Mouse (Mus musculus): Measurements from ENCODE around the gene Cacna2d2. TPM values are rescaled to one million over a fixed set of nuclear protein-coding genes. Genes with fewer than 3 reads are reported as not detected.

Cacna2d2 gene
- polyA plus RNA-seq, 1 experiment: not detected

DNA sequence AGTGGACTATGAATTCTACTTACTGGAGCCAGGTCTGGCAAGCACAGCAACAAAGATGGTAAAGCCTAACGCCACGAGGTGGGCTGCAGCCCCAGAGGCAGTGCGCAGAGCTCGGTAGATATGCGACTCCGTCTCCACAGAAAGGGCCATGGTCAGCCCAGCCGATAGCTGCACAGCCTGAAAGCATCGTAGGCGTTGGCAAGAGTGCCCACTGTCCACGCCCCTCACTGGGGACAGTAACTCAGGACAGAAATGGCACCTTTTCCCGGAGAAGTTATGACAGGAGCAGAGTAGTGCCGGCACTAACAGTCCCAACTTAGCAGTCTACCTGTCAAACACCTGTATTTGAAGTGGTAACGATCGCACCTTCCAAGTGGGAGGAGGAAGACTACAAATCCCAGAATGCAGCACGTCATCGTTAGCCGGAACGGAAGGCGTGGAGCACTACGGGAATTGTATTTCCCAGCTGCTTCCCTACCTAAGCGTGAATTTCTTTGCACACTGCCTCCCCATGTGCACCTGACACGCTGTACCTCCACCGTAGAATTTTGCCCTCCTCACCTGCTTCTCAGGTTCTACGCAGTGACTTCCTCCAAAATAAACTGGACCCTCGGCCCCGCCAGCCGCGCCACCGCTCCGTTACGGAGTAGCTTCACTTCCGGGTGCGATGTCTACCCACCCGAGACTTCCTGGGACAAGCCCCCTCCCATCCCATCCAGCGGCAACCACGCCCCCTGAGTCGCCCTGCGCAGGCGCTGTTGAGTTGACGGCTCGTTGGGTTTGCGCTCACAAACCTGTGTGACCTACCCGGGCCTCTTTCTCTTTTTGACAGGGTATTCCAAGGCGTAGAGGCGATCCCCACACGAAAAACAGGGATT, 142.3 kb downstream of the Cacna2d2 start, which contains the start of the genes Cyb561d2 and Nprl2:
Gene Cyb561d2, minus strand, starts transcription at position 720 of the 878 bp plus-strand sequence.
Gene Nprl2, plus strand, starts transcription at position 753 of the 878 bp plus-strand sequence.
- Histone ChIP-seq H3K27me3 (ENCODE audit: control insufficient read depth) (no peaks in the 10 kb centered on the region), H3K4me1 (ENCODE audit: control insufficient read depth) (peaks cover 72% of the 10 kb centered on the region), H3K4me3 (replicated peaks) (peak within 1 kb of the TSS; percentile 84), H3K9me3 (ENCODE audit: control insufficient read depth, low read length) (peaks cover 2% of the 10 kb centered on the region; the same call in 1 of the 2 replicates), H3K36me3 (ENCODE audit: control insufficient read depth) (peaks cover 54% of the 10 kb centered on the region)
- TF ChIP-seq TAL1 (IDR thresholded peaks at IDR 0.05; ENCODE audit: low read length): no peak
- no peak for TF ChIP-seq GATA1 (IDR thresholded peaks at IDR 0.05; ENCODE audit: low read length)

DNA sequence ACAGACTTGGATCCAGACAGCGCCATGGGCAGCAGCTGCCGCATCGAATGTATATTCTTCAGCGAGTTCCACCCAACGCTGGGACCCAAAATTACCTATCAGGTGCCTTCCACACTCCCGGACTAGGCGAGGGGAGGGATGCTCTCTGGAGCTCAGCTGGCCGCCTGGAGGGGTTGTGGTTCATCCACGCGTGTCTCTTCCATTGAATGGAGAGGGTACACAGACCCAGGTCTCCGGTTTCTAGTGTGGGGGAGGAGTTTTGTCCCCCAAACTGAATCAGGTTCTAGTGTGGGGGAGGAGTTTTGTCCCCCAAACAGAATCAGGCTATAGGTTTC, 142.9 kb downstream of the Cacna2d2 start:
- peaks cover 2% of the 10 kb centered on the region; the same call in 1 of the 2 replicates for H3K9me3 ChIP-seq (ENCODE audit: control insufficient read depth, low read length)
- H3K4me1 ChIP-seq (ENCODE audit: control insufficient read depth): peaks cover 72% of the 10 kb centered on the region
- H3K27me3 ChIP-seq (ENCODE audit: control insufficient read depth): no peaks in the 10 kb centered on the region
- TF ChIP-seq TAL1 (IDR thresholded peaks at IDR 0.05; ENCODE audit: low read length): no peak
- TF ChIP-seq GATA1 (IDR thresholded peaks at IDR 0.05; ENCODE audit: low read length): no peak
- peaks cover 47% of the 10 kb centered on the region for H3K36me3 ChIP-seq (ENCODE audit: control insufficient read depth)
- H3K4me3 ChIP-seq (replicated peaks): peak overlapping the region; percentile 84

DNA sequence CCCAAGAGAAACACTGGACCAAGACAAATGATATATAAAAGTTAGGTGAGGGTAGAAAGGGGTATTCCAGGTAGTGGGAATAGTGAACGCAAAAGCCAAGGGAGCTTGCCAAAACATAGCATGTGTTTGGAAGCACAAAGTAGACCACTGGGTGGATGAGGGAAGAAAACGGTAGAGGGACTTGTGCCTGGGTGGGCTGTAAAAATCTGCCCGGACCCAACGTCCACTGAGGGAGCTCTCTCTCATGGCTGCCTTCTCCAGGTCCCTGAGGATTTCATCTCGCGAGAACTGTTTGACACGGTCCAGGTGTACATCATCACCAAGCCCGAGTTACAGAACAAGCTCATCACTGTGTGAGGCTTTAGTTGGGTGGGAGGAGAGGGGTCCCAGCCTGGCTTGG, 143.3 kb downstream of the Cacna2d2 start:
- peaks cover 43% of the 10 kb centered on the region for H3K36me3 ChIP-seq (ENCODE audit: control insufficient read depth)
- H3K27me3 ChIP-seq (ENCODE audit: control insufficient read depth): no peaks in the 10 kb centered on the region
- TF ChIP-seq GATA1 (IDR thresholded peaks at IDR 0.05; ENCODE audit: low read length): no peak
- no peak for TF ChIP-seq TAL1 (IDR thresholded peaks at IDR 0.05; ENCODE audit: low read length)
- H3K4me3 ChIP-seq (replicated peaks): peak overlapping the region; percentile 84
- peaks cover 2% of the 10 kb centered on the region; the same call in 1 of the 2 replicates for H3K9me3 ChIP-seq (ENCODE audit: control insufficient read depth, low read length)
- peaks cover 72% of the 10 kb centered on the region for H3K4me1 ChIP-seq (ENCODE audit: control insufficient read depth)

DNA sequence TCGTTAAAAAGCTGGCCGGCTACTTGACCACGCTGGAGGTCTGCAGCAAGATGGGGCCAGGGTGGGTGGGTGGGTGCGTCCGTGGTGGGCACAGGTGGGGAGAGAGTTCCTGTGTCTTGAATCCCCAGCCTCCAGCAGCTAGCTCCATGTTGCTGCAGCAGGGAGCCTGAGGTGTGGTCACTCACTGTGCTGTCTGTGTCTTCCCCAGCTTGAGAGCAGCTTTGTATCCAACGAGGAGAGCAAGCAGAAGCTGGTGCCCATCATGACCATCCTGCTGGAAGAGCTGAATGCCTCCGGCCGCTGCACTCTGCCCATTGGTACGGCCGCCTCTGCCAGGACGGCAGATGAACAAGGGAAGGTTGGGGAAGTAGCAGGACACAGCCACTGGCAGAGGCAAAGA, 143.9 kb downstream of the Cacna2d2 start:
- H3K9me3 ChIP-seq (ENCODE audit: control insufficient read depth, low read length): peaks cover 2% of the 10 kb centered on the region; the same call in 1 of the 2 replicates
- H3K27me3 ChIP-seq (ENCODE audit: control insufficient read depth): no peaks in the 10 kb centered on the region; the same call in 1 of the 2 replicates
- H3K36me3 ChIP-seq (ENCODE audit: control insufficient read depth): peaks cover 38% of the 10 kb centered on the region
- TF ChIP-seq GATA1 (IDR thresholded peaks at IDR 0.05; ENCODE audit: low read length) (no peak), TAL1 (IDR thresholded peaks at IDR 0.05; ENCODE audit: low read length) (no peak)
- H3K4me1 ChIP-seq (ENCODE audit: control insufficient read depth): peaks cover 71% of the 10 kb centered on the region
- H3K4me3 ChIP-seq (replicated peaks): no peak overlapping the region

GRCm38 (mm10) chr9:107544196-107544700, 144.8 kb downstream of the Cacna2d2 start:
- no peak overlapping the region for H3K4me3 ChIP-seq (replicated peaks)
- H3K4me1 ChIP-seq (ENCODE audit: control insufficient read depth): peaks cover 68% of the 10 kb centered on the region
- H3K9me3 ChIP-seq (ENCODE audit: control insufficient read depth, low read length): peaks cover 2% of the 10 kb centered on the region; the same call in 1 of the 2 replicates
- H3K36me3 ChIP-seq (ENCODE audit: control insufficient read depth): peaks cover 28% of the 10 kb centered on the region
- peaks cover 7% of the 10 kb centered on the region for H3K27me3 ChIP-seq (ENCODE audit: control insufficient read depth)
- TF ChIP-seq GATA1 (IDR thresholded peaks at IDR 0.05; ENCODE audit: low read length) (no peak), TAL1 (IDR thresholded peaks at IDR 0.05; ENCODE audit: low read length) (no peak)

DNA sequence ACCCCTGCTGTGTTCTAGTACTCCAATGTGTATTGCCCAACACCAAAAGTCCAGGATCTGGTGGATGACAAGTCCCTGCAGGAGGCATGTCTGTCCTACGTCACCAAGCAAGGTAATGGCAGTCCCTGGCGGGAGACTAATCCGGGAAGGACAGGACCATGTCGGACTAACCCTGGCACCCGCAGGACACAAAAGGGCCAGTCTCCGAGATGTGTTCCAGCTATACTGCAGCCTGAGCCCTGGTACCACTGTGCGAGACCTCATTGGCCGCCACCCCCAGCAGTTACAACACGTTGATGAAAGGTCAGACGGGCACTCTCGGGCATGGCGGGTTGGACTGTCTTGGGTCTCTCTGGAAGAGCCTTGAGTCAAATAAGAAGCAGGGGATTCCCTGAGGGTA, 145.3 kb downstream of the Cacna2d2 start:
- peaks cover 12% of the 10 kb centered on the region for H3K27me3 ChIP-seq (ENCODE audit: control insufficient read depth)
- no peak for TF ChIP-seq TAL1 (IDR thresholded peaks at IDR 0.05; ENCODE audit: low read length)
- no peak for TF ChIP-seq GATA1 (IDR thresholded peaks at IDR 0.05; ENCODE audit: low read length)
- H3K36me3 ChIP-seq (ENCODE audit: control insufficient read depth): peaks cover 23% of the 10 kb centered on the region
- H3K9me3 ChIP-seq (ENCODE audit: control insufficient read depth, low read length): peaks cover 2% of the 10 kb centered on the region; the same call in 1 of the 2 replicates
- no peak overlapping the region for H3K4me3 ChIP-seq (replicated peaks)
- H3K4me1 ChIP-seq (ENCODE audit: control insufficient read depth): peaks cover 67% of the 10 kb centered on the region

DNA sequence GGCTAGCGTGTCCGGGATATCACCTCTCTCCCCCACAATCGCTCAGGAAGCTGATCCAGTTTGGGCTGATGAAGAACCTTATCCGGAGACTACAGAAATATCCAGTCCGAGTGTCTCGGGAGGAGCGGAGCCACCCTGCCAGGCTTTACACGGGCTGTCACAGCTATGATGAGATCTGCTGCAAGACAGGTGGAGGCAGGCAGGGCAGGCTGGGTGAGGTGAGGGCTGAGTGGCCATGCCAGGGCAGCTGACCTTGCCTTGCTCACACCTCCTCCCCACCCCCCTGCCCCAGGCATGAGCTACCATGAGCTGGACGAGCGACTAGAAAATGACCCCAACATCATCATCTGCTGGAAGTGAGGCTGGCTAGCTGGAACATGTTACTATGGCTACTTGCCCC, 145.8 kb downstream of the Cacna2d2 start:
- H3K4me3 ChIP-seq (replicated peaks): no peak overlapping the region
- H3K9me3 ChIP-seq (ENCODE audit: control insufficient read depth, low read length): peaks cover 2% of the 10 kb centered on the region; the same call in 1 of the 2 replicates
- H3K36me3 ChIP-seq (ENCODE audit: control insufficient read depth): peaks cover 19% of the 10 kb centered on the region
- H3K4me1 ChIP-seq (ENCODE audit: control insufficient read depth): peaks cover 62% of the 10 kb centered on the region
- no peak for TF ChIP-seq GATA1 (IDR thresholded peaks at IDR 0.05; ENCODE audit: low read length)
- TF ChIP-seq TAL1 (IDR thresholded peaks at IDR 0.05; ENCODE audit: low read length): no peak
- peaks cover 15% of the 10 kb centered on the region for H3K27me3 ChIP-seq (ENCODE audit: control insufficient read depth)

GRCm38 (mm10) chr9:107545602-107546001, 146.2 kb downstream of the Cacna2d2 start:
- Histone ChIP-seq H3K4me1 (ENCODE audit: control insufficient read depth) (peaks cover 62% of the 10 kb centered on the region), H3K4me3 (replicated peaks) (no peak overlapping the region), H3K36me3 (ENCODE audit: control insufficient read depth) (peaks cover 15% of the 10 kb centered on the region), H3K9me3 (ENCODE audit: control insufficient read depth, low read length) (peaks cover 2% of the 10 kb centered on the region; the same call in 1 of the 2 replicates), H3K27me3 (ENCODE audit: control insufficient read depth) (peaks cover 19% of the 10 kb centered on the region)
- TF ChIP-seq TAL1 (IDR thresholded peaks at IDR 0.05; ENCODE audit: low read length): no peak

DNA sequence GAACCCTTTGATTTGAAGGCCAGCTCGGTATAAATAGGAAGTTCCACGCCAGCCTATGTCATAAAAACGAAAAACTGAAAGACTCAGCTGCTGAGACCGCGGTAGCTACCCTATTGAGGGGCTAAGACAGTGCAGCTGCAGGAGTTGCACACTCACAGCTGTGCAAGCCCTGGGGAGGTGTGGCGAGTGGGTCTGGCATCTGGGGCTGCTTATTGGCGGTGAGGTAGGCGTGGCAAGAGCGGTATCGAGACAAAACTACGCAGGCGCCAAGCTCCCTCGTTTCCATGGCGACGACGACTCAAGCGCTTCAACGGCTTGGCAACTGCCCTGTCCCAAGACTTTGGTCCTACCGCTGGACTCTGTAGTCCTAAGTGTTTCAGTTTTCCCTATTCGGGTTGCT, 147.6 kb downstream of the Cacna2d2 start, which contains the start of gene Zmynd10:
Gene Zmynd10, plus strand, starts transcription at position 273 of the 400 bp plus-strand sequence.
- H3K36me3 ChIP-seq (ENCODE audit: control insufficient read depth): peaks cover 15% of the 10 kb centered on the region
- peaks cover 62% of the 10 kb centered on the region for H3K4me1 ChIP-seq (ENCODE audit: control insufficient read depth)
- peaks cover 33% of the 10 kb centered on the region for H3K27me3 ChIP-seq (ENCODE audit: control insufficient read depth)
- H3K9me3 ChIP-seq (ENCODE audit: control insufficient read depth, low read length): peaks cover 2% of the 10 kb centered on the region; the same call in 1 of the 2 replicates
- H3K4me3 ChIP-seq (replicated peaks): peak within 1 kb of the TSS; percentile 34
- TF ChIP-seq TAL1 (IDR thresholded peaks at IDR 0.05; ENCODE audit: low read length): no peak
- TF ChIP-seq GATA1 (IDR thresholded peaks at IDR 0.05; ENCODE audit: low read length): no peak
